Mouse (Mus musculus) liver, embryonic 13.5 days (tissue): ENCODE measurements around the gene Nfkbib. TPM values are rescaled to one million over a fixed set of nuclear protein-coding genes. Genes with fewer than 3 reads are reported as not detected.

Experiments used
- ATAC-seq: fragments of 200-750 bp; cut with Nextera tagmentation; 2 replicates; pipeline ENCODE4 v1.8.0; 2017; ENCODE audit warnings: low read depth, mild to moderate bottlenecking, moderate number of reproducible peaks, moderate library complexity
- DNase-seq: peaks from one replicate; pipeline ENCODE4 v3.0.0; 2022
- H3K27ac ChIP-seq: fragments of 300-500 bp; sonication (generic); 2 replicates; pipeline ENCODE4 v1.5.1; 2015; ENCODE audit warnings: moderate library complexity, mild to moderate bottlenecking, inconsistent platforms
- H3K27me3 ChIP-seq: fragments of 300-500 bp; sonication (generic); 2 replicates; pipeline ENCODE4 v1.6.1; 2015; ENCODE audit warnings: mild to moderate bottlenecking, inconsistent platforms
- H3K36me3 ChIP-seq: fragments of 300-500 bp; sonication (generic); 2 replicates; pipeline ENCODE4 v1.6.1; 2015; ENCODE audit warnings: mild to moderate bottlenecking, inconsistent platforms
- H3K4me1 ChIP-seq: fragments of 300-500 bp; sonication (generic); replicated peaks from 2 replicates; pipeline ENCODE4 v1.6.1; 2015; ENCODE audit warnings: inconsistent platforms
- H3K4me2 ChIP-seq: fragments of 300-500 bp; sonication (generic); 2 replicates; pipeline ENCODE4 v1.6.1; 2015; ENCODE audit warnings: inconsistent platforms, mild to moderate bottlenecking, moderate library complexity
- H3K4me3 ChIP-seq: fragments of 300-500 bp; sonication (generic); replicated peaks from 2 replicates; pipeline ENCODE4 v1.5.1; 2015; ENCODE audit warnings: mild to moderate bottlenecking, inconsistent platforms
- H3K9ac ChIP-seq: fragments of 300-500 bp; sonication (generic); 2 replicates; pipeline ENCODE4 v1.6.1; 2015; ENCODE audit warnings: mild to moderate bottlenecking, inconsistent platforms
- H3K9me3 ChIP-seq: fragments of 300-500 bp; sonication (generic); replicated peaks from 2 replicates; pipeline ENCODE4 v1.6.1; 2016; ENCODE audit warnings: inconsistent platforms
- WGBS: fragments of 180-500 bp; shearing (Covaris S2); methylation state at CpG from one replicate; pipeline ENCODE4 v1.1.7; 2015; ENCODE audit not compliant: insufficient replicate concordance; 5-methylcytosine and 5-hydroxymethylcytosine counted together
- polyA plus RNA-seq: library from polyadenylated mRNA; unstranded; fragments of >200 nt; fragmentation: Nextera tagmentation; extraction: Ambion mirVana; gene quantifications from 2 replicates; pipeline ENCODE4 v1.2.1, GENCODE M21; 2015

Nfkbib gene
- polyA plus RNA-seq, 1 experiment from 2014 or later = 37.1 TPM

GRCm38 (mm10) chr7:28796562-28796975 lies 29.3 kb upstream of the Nfkbib start:
- H3K36me3 ChIP-seq = 0 out of 2 replicates have a peak, but pooled peaks cover 5% of the 10 kb centered on the region
- H3K4me3 ChIP-seq = peak overlapping the region; percentile 61
- ATAC-seq (peak; percentile 79), DNase-seq (peak; percentile 72)
- 4% methylated on average over 32 of the region's 32 CpGs for WGBS
- peaks cover 31% of the 10 kb centered on the region for H3K4me1 ChIP-seq
- peak overlapping the region; percentile 74 for H3K27ac ChIP-seq
- peak overlapping the region; percentile 84 for H3K4me2 ChIP-seq
- H3K27me3 ChIP-seq = no peaks in the 10 kb centered on the region
- no peaks in the 10 kb centered on the region for H3K9me3 ChIP-seq
- peak overlapping the region; percentile 76 for H3K9ac ChIP-seq

GRCm38 (mm10) chr7:28795832-28796231 lies 28.5 kb upstream of the Nfkbib start:
- ATAC-seq (peak; percentile 21; the same call in 1 of the 2 replicates), DNase-seq (no peak)
- peaks cover 27% of the 10 kb centered on the region for H3K4me1 ChIP-seq
- 12% methylated on average over 15 of the region's 15 CpGs for WGBS
- 0 out of 2 replicates have a peak, but pooled peaks cover 5% of the 10 kb centered on the region for H3K36me3 ChIP-seq
- H3K9me3 ChIP-seq = no peaks in the 10 kb centered on the region
- peak overlapping the region; percentile 84 for H3K4me2 ChIP-seq
- peak overlapping the region; percentile 74 for H3K27ac ChIP-seq
- H3K4me3 ChIP-seq = peak overlapping the region; percentile 61
- H3K27me3 ChIP-seq = no peaks in the 10 kb centered on the region
- H3K9ac ChIP-seq = peak overlapping the region; percentile 76

- Histone ChIP-seq H3K4me3 (no peak overlapping the region), H3K9ac (no peak overlapping the region), H3K9me3 (no peaks in the 10 kb centered on the region), H3K27ac (no peak overlapping the region), H3K4me1 (peaks cover 32% of the 10 kb centered on the region), H3K36me3 (0 out of 2 replicates have a peak, but pooled peaks cover 5% of the 10 kb centered on the region), H3K4me2 (no peak overlapping the region), H3K27me3 (no peaks in the 10 kb centered on the region)
- DNase-seq (no peak), ATAC-seq (no peak)
- 68% methylated on average over 3 of the region's 3 CpGs for WGBS
Observed at GRCm38 (mm10) chr7:28794496-28794895, 27.2 kb upstream of the Nfkbib start.

GRCm38 (mm10) chr7:28793834-28794233 lies 26.5 kb upstream of the Nfkbib start:
- DNase-seq = peak; percentile 32
- H3K27ac ChIP-seq = no peak overlapping the region
- no peak overlapping the region for H3K4me2 ChIP-seq

GRCm38 (mm10) chr7:28792391-28793185 lies 25.3 kb upstream of the Nfkbib start:
- no peak for ATAC-seq
- WGBS = 66% methylated on average over 14 of the region's 14 CpGs
- Histone ChIP-seq H3K4me1 (peaks cover 40% of the 10 kb centered on the region), H3K4me3 (no peak overlapping the region), H3K36me3 (no peaks in the 10 kb centered on the region), H3K27me3 (no peaks in the 10 kb centered on the region), H3K9ac (no peak overlapping the region), H3K4me2 (no peak overlapping the region), H3K9me3 (no peaks in the 10 kb centered on the region), H3K27ac (no peak overlapping the region)
- no peak for DNase-seq

More at GRCm38 (mm10) chr7:28793834-28794233, 26.5 kb upstream of the Nfkbib start:
- Histone ChIP-seq H3K4me3 (no peak overlapping the region), H3K9ac (no peak overlapping the region), H3K36me3 (0 out of 2 replicates have a peak, but pooled peaks cover 5% of the 10 kb centered on the region), H3K27me3 (no peaks in the 10 kb centered on the region), H3K9me3 (no peaks in the 10 kb centered on the region), H3K4me1 (peaks cover 35% of the 10 kb centered on the region)
- no peak for ATAC-seq
- WGBS = 15% methylated on average over 2 of the region's 2 CpGs

GRCm38 (mm10) chr7:28791706-28792105 lies 24.4 kb upstream of the Nfkbib start:
- DNase-seq = no peak
- Histone ChIP-seq H3K4me1 (peaks cover 32% of the 10 kb centered on the region), H3K4me2 (no peak overlapping the region), H3K9me3 (no peaks in the 10 kb centered on the region), H3K27me3 (no peaks in the 10 kb centered on the region), H3K9ac (no peak overlapping the region), H3K36me3 (no peaks in the 10 kb centered on the region), H3K27ac (no peak overlapping the region), H3K4me3 (no peak overlapping the region)
- no peak for ATAC-seq

- Histone ChIP-seq H3K4me2 (no peak overlapping the region), H3K4me1 (peaks cover 18% of the 10 kb centered on the region), H3K27ac (no peak overlapping the region), H3K9ac (no peak overlapping the region), H3K4me3 (no peak overlapping the region), H3K36me3 (no peaks in the 10 kb centered on the region), H3K9me3 (no peaks in the 10 kb centered on the region), H3K27me3 (no peaks in the 10 kb centered on the region)
- no peak for DNase-seq
- ATAC-seq = 0 out of 2 replicates have a peak, but pooled peaks have one; percentile 16
- WGBS = 52% methylated on average over 8 of the region's 8 CpGs
Observed at GRCm38 (mm10) chr7:28790066-28790806, 22.9 kb upstream of the Nfkbib start.

- Histone ChIP-seq H3K9ac (no peak overlapping the region), H3K4me1 (peaks cover 18% of the 10 kb centered on the region), H3K4me2 (no peak overlapping the region), H3K9me3 (no peaks in the 10 kb centered on the region), H3K36me3 (no peaks in the 10 kb centered on the region), H3K27me3 (no peaks in the 10 kb centered on the region), H3K4me3 (no peak overlapping the region), H3K27ac (no peak overlapping the region)
- WGBS = 86% methylated on average over 3 of the region's 3 CpGs
- no peak for DNase-seq
- ATAC-seq = no peak
Observed at GRCm38 (mm10) chr7:28789235-28789634, 21.9 kb upstream of the Nfkbib start.

- WGBS = 45% methylated on average over 5 of the region's 5 CpGs
- ATAC-seq (no peak), DNase-seq (no peak)
- no peak within 1 kb of the TSS for H3K9ac ChIP-seq
- H3K27me3 ChIP-seq = no peaks in the 10 kb centered on the region
- H3K27ac ChIP-seq = no peak within 1 kb of the TSS
- no peak within 1 kb of the TSS for H3K4me3 ChIP-seq
- peaks cover 18% of the 10 kb centered on the region for H3K4me1 ChIP-seq
- H3K9me3 ChIP-seq = no peaks in the 10 kb centered on the region
- H3K36me3 ChIP-seq = no peaks in the 10 kb centered on the region
- H3K4me2 ChIP-seq = no peak within 1 kb of the TSS
Observed at GRCm38 (mm10) chr7:28788307-28789195, 21.2 kb upstream of the Nfkbib start, which contains the start of gene Rinl. Gene Rinl (plus strand): TSS chr7:28788969.

- H3K4me2 ChIP-seq = no peak overlapping the region
- H3K27ac ChIP-seq = no peak overlapping the region
Observed at GRCm38 (mm10) chr7:28787884-28788283, 20.6 kb upstream of the Nfkbib start.

More at GRCm38 (mm10) chr7:28787884-28788283, 20.6 kb upstream of the Nfkbib start:
- H3K4me3 ChIP-seq = no peak overlapping the region
- 83% methylated on average over 9 of the region's 9 CpGs for WGBS
- H3K27me3 ChIP-seq = no peaks in the 10 kb centered on the region
- H3K36me3 ChIP-seq = peaks cover 4% of the 10 kb centered on the region; the same call in 1 of the 2 replicates
- no peak for ATAC-seq
- H3K9me3 ChIP-seq = no peaks in the 10 kb centered on the region
- peaks cover 18% of the 10 kb centered on the region for H3K4me1 ChIP-seq
- H3K9ac ChIP-seq = no peak overlapping the region
- DNase-seq = no peak
